Comparison of ENCODE assay signal across 13 mouse cellular contexts in the genomic region with DNA sequence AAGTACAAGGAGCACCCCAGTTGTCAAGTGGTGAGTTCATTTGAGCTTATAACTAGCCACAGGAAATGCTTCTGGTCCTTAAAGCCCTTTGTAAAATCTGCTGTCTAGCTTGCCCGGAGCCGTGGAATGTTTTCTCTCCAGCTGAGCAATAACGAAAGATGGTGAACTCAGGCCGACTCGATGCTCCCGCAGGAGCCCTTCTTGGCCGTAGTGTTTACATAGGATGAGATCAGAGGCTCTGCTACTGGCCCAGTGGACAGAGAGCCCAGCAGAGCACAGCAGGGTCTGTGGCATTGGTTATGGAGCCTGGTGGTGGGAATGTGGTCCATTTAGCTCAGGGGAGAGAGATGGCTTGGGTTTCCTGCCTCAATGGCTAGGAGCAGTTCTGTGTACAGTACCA.
A peak's percentile ranks its signal among the peaks of the same experiment; 100 is the strongest.
DNase-seq lines count a peak whose midpoint lies in the region; ATAC-seq and TF ChIP-seq lines count a peak whose summit lies in the region.
"Had no signal": no experiment of that assay in that cellular context is flagged by ENCODE, and none has a peak within 500 bp of the region (broad histone marks: within the 10 kb centered on the region; RNA-seq: fewer than 3 reads in every experiment).

No protein-coding gene starts in this region.

- no peak for ATAC-seq in hindbrain, embryonic 12.5 days (ENCODE audit: low FRiP score)
- ATAC-seq in hindbrain, embryonic 11.5 days (ENCODE audit: low FRiP score): no peak
- ATAC-seq in lung, embryonic 16.5 days (ENCODE audit: low read depth): peak; percentile 52; the same call in 1 of the 2 replicates
- no peak for ATAC-seq in limb, embryonic 14.5 days (ENCODE audit: low FRiP score, low read depth)

- TF ChIP-seq POLR2A in limb, embryonic 14.5 days (IDR thresholded peaks at IDR 0.05; ENCODE audit: borderline replicate concordance, extremely low read depth, insufficient read depth, insufficient read length): no peak

- WGBS in hindbrain, embryonic 12.5 days: 76% methylated on average over 7 of the region's 7 CpGs
- 68% methylated on average over 7 of the region's 7 CpGs for WGBS in hindbrain, embryonic 11.5 days
- 5% methylated on average over 7 of the region's 7 CpGs for WGBS in lung, embryonic 16.5 days
- WGBS in limb, embryonic 14.5 days: 22% methylated on average over 7 of the region's 7 CpGs

- H3K36me3 ChIP-seq in hindbrain, embryonic 12.5 days: no peaks in the 10 kb centered on the region
- H3K36me3 ChIP-seq in hindbrain, embryonic 11.5 days (ENCODE audit: control insufficient read depth, insufficient read depth, low read length): no peaks in the 10 kb centered on the region
- H3K36me3 ChIP-seq in lung, embryonic 16.5 days (ENCODE audit: control insufficient read depth, insufficient read depth, low read length): no peaks in the 10 kb centered on the region
- no peaks in the 10 kb centered on the region for H3K36me3 ChIP-seq in limb, embryonic 14.5 days (ENCODE audit: control insufficient read depth, insufficient read depth, low read length)

- no peak overlapping the region for H3K4me3 ChIP-seq in hindbrain, embryonic 12.5 days
- no peak overlapping the region for H3K4me3 ChIP-seq in hindbrain, embryonic 11.5 days (ENCODE audit: low read depth, low read length)
- no peak overlapping the region for H3K4me3 ChIP-seq in lung, embryonic 16.5 days (ENCODE audit: low read length)
- H3K4me3 ChIP-seq in limb, embryonic 14.5 days (replicated peaks; ENCODE audit: low read length): no peak overlapping the region
- H3K4me3 ChIP-seq: erythroblast, embryonic 14.5 days had no signal

- H3K9me3 ChIP-seq in hindbrain, embryonic 12.5 days (replicated peaks): no peaks in the 10 kb centered on the region
- H3K9me3 ChIP-seq in hindbrain, embryonic 11.5 days (ENCODE audit: control insufficient read depth, low read length): no peaks in the 10 kb centered on the region
- no peaks in the 10 kb centered on the region for H3K9me3 ChIP-seq in lung, embryonic 16.5 days (ENCODE audit: control insufficient read depth, low read length)
- H3K9me3 ChIP-seq in limb, embryonic 14.5 days (ENCODE audit: control insufficient read depth, low read length): no peaks in the 10 kb centered on the region

- H3K9ac ChIP-seq in hindbrain, embryonic 12.5 days: no peak overlapping the region
- H3K9ac ChIP-seq in hindbrain, embryonic 11.5 days (ENCODE audit: low read depth, low read length): no peak overlapping the region
- H3K9ac ChIP-seq in lung, embryonic 16.5 days (ENCODE audit: low read length): no peak overlapping the region
- no peak overlapping the region for H3K9ac ChIP-seq in limb, embryonic 14.5 days (ENCODE audit: low read depth, low read length, severe bottlenecking)

- H3K4me1 ChIP-seq in hindbrain, embryonic 12.5 days: peaks cover 7% of the 10 kb centered on the region
- H3K4me1 ChIP-seq in hindbrain, embryonic 11.5 days (replicated peaks; ENCODE audit: control insufficient read depth, insufficient read depth, low read length): no peaks in the 10 kb centered on the region
- peaks cover 4% of the 10 kb centered on the region for H3K4me1 ChIP-seq in lung, embryonic 16.5 days (replicated peaks; ENCODE audit: control insufficient read depth, insufficient read depth, low read length)
- H3K4me1 ChIP-seq in limb, embryonic 14.5 days (ENCODE audit: control insufficient read depth, insufficient read depth, low read length): no peaks in the 10 kb centered on the region

- no peak overlapping the region for H3K4me2 ChIP-seq in hindbrain, embryonic 12.5 days (replicated peaks)
- H3K4me2 ChIP-seq in hindbrain, embryonic 11.5 days (replicated peaks; ENCODE audit: low read depth, low read length): no peak overlapping the region
- H3K4me2 ChIP-seq in lung, embryonic 16.5 days (ENCODE audit: low read depth, low read length): no peak overlapping the region
- no peak overlapping the region for H3K4me2 ChIP-seq in limb, embryonic 14.5 days (replicated peaks; ENCODE audit: low read depth, low read length, severe bottlenecking)

- peak overlapping the region; percentile 36; the same call in 1 of the 2 replicates for H3K27ac ChIP-seq in hindbrain, embryonic 12.5 days
- H3K27ac ChIP-seq in hindbrain, embryonic 11.5 days (ENCODE audit: low read depth, low read length): no peak overlapping the region
- no peak overlapping the region for H3K27ac ChIP-seq in lung, embryonic 16.5 days (ENCODE audit: low read length)
- no peak overlapping the region for H3K27ac ChIP-seq in limb, embryonic 14.5 days (replicated peaks; ENCODE audit: low read depth, low read length)

- no peak for DNase-seq in hindbrain, embryonic 11.5 days (ENCODE audit: low spot score)
- no peak for DNase-seq in lung, adult 18-20 months
- DNase-seq in embryo, embryonic 11 days: peak; percentile 36
- peak; percentile 14 for DNase-seq in limb, embryonic 14.5 days (ENCODE audit: low spot score)
- DNase-seq in adrenal gland, adult 8-10 months: no peak
- DNase-seq: adrenal gland, adult 2 months; cerebellum, postnatal 25 days; gastrocnemius, postnatal 25 days; liver had no signal

- no peaks in the 10 kb centered on the region for H3K27me3 ChIP-seq in hindbrain, embryonic 12.5 days
- no peaks in the 10 kb centered on the region for H3K27me3 ChIP-seq in hindbrain, embryonic 11.5 days (ENCODE audit: control insufficient read depth, insufficient read depth, low read length)
- H3K27me3 ChIP-seq in lung, embryonic 16.5 days (ENCODE audit: control insufficient read depth, insufficient read depth, low read depth, low read length): no peaks in the 10 kb centered on the region
- no peaks in the 10 kb centered on the region for H3K27me3 ChIP-seq in limb, embryonic 14.5 days (ENCODE audit: control insufficient read depth, insufficient read depth, low read length)
- H3K27me3 ChIP-seq: CH12.LX had no signal

Comparison
In these comparisons a context has a peak if more than half of its experiments do, and no peak if none do; other contexts are left out.
1. DNase-seq: peak in embryo, embryonic 11 days (single experiment) and limb, embryonic 14.5 days (single experiment); none in hindbrain, embryonic 11.5 days (single experiment), lung, adult 18-20 months (0 of 2) and adrenal gland, adult 8-10 months (single experiment).